Mouse (Mus musculus): Measurements from ENCODE around the gene Ccnl2. TPM values are rescaled to one million over a fixed set of nuclear protein-coding genes. Genes with fewer than 3 reads are reported as not detected.

Ccnl2 gene
- total RNA-seq, 1 experiment = 103 TPM

- Histone ChIP-seq H3K9ac (ENCODE audit: insufficient read depth, low read depth, low read length, poor library complexity, severe bottlenecking) (peak overlapping the region; percentile 37; the same call in 1 of the 2 replicates), H3K36me3 (ENCODE audit: control insufficient read depth, insufficient read depth, low read length, poor library complexity, severe bottlenecking) (peaks cover 32% of the 10 kb centered on the region), H3K4me3 (ENCODE audit: insufficient read depth in 1 of 2, low read depth in 1 of 2, low read length in 2 of 2, poor library complexity in 1 of 2, severe bottlenecking in 1 of 2) (no peak overlapping the region), H3K27ac (ENCODE audit: insufficient read depth, low read depth, low read length, poor library complexity, severe bottlenecking) (no peak overlapping the region), H3K9me3 (ENCODE audit: control insufficient read depth, insufficient read depth, low read depth, low read length) (no peaks in the 10 kb centered on the region), H3K4me1 (ENCODE audit: control insufficient read depth in 2 of 2, insufficient read depth in 2 of 2, low read length in 2 of 2, poor library complexity in 1 of 2) (peaks cover 0 to 2% of the 10 kb centered on the region in 2 experiments; a peak in 1 of 4 replicates)
- DNase-seq (ENCODE audit: low read depth, low spot score) = no peak
- TF ChIP-seq MAFK (IDR thresholded peaks at IDR 0.05; ENCODE audit: insufficient read depth, low read depth, low read length) (no peak), HCFC1 (IDR thresholded peaks at IDR 0.05; ENCODE audit: borderline replicate concordance, insufficient read depth, low read length) (no peak), ZNF384 (IDR thresholded peaks at IDR 0.05; ENCODE audit: low read depth, low read length) (no peak), CHD2 (IDR thresholded peaks at IDR 0.05; ENCODE audit: low read depth, low read length) (no peak), ZC3H11A (IDR thresholded peaks at IDR 0.05; ENCODE audit: borderline replicate concordance, low read depth, low read length) (no peak)
- in situ Hi-C loops (cut with MboI; ENCODE audit: low sequenced_read_pairs in 2 of 2, unreplicated experiment in 2 of 2) = no loop called here
Measured at GRCm38 (mm10) chr4:155871404-155871803, 59.1 kb downstream of the Ccnl2 start.

Other genes with a start within 250 kb of the Ccnl2 start
- 25.5 and 33.5 TPM in 2 replicates for gene Slc35e2, start 211.1 kb upstream of the Ccnl2 start, total RNA-seq (2012; rRNA removed)
- 45.7 and 50.1 TPM in 2 replicates for gene Cdk11b, start 187.6 kb upstream of the Ccnl2 start, total RNA-seq (2012; rRNA removed)
- gene Gm10563, start 167.1 kb upstream of the Ccnl2 start, total RNA-seq (2012; rRNA removed) = not detected in 2 replicates
- 12.1 and 19.0 TPM in 2 replicates for gene Mmp23, start 159.1 kb upstream of the Ccnl2 start, total RNA-seq (2012; rRNA removed)
- 55.3 and 100 TPM in 2 replicates for gene Mib2, start 143.3 kb upstream of the Ccnl2 start, total RNA-seq (2012; rRNA removed)
- 10.0 and 22.1 TPM in 2 replicates for gene Fndc10, start 118.1 kb upstream of the Ccnl2 start, total RNA-seq (2012; rRNA removed)
- gene Ssu72, start 107.7 kb upstream of the Ccnl2 start, total RNA-seq (2012; rRNA removed) = 125 and 129 TPM in 2 replicates
- 0.22 and 0.58 TPM in 2 replicates for gene Tmem240, start 77.7 kb upstream of the Ccnl2 start, total RNA-seq (2012; rRNA removed)
- 169 and 267 TPM in 2 replicates for gene Atad3a, start 51.4 kb upstream of the Ccnl2 start, total RNA-seq (2012; rRNA removed)
- gene Vwa1, start 37.8 kb upstream of the Ccnl2 start, total RNA-seq (2012; rRNA removed) = 4.6 and 10.6 TPM in 2 replicates
- gene Tmem88b, start 26.6 kb upstream of the Ccnl2 start, total RNA-seq (2012; rRNA removed) = 0.09 and 0.11 TPM in 2 replicates
- 0.49 and 0.74 TPM in 2 replicates for gene Ankrd65, start 22.1 kb upstream of the Ccnl2 start, total RNA-seq (2012; rRNA removed)
- gene Mrpl20, start 9.6 kb upstream of the Ccnl2 start, total RNA-seq (2012; rRNA removed) = 114 and 157 TPM in 2 replicates
- gene Aurkaip1, start 18.8 kb downstream of the Ccnl2 start, total RNA-seq (2012; rRNA removed) = 156 and 162 TPM in 2 replicates
- 14.2 and 14.4 TPM in 2 replicates for gene Mxra8, start 27.2 kb downstream of the Ccnl2 start, total RNA-seq (2012; rRNA removed)
- gene Dvl1, start 34.9 kb downstream of the Ccnl2 start, total RNA-seq (2012; rRNA removed) = 49.8 and 88.0 TPM in 2 replicates
- 0.40 and 0.58 TPM in 2 replicates for gene Tas1r3, start 50.9 kb downstream of the Ccnl2 start, total RNA-seq (2012; rRNA removed)
- gene Cptp, start 57.0 kb downstream of the Ccnl2 start, total RNA-seq (2012; rRNA removed) = 9.7 and 10.1 TPM in 2 replicates
- gene Ints11, start 57.1 kb downstream of the Ccnl2 start, total RNA-seq (2012; rRNA removed) = 106 and 119 TPM in 2 replicates
- gene Pusl1, start 79.3 kb downstream of the Ccnl2 start, total RNA-seq (2012; rRNA removed) = 62.2 and 104 TPM in 2 replicates
- gene Acap3, start 79.3 kb downstream of the Ccnl2 start, total RNA-seq (2012; rRNA removed) = 17.1 and 32.0 TPM in 2 replicates
- 57.9 and 74.1 TPM in 2 replicates for gene Ube2j2, start 131.3 kb downstream of the Ccnl2 start, total RNA-seq (2012; rRNA removed)
- gene C1qtnf12, start 149.8 kb downstream of the Ccnl2 start, total RNA-seq (2012; rRNA removed) = 6.4 and 10.3 TPM in 2 replicates
- 11.9 and 20.6 TPM in 2 replicates for gene B3galt6, start 180.2 kb downstream of the Ccnl2 start, total RNA-seq (2012; rRNA removed)
- gene Sdf4, start 180.4 kb downstream of the Ccnl2 start, total RNA-seq (2012; rRNA removed) = 176 and 257 TPM in 2 replicates
- 2.4 and 2.6 TPM in 2 replicates for gene Tnfrsf4, start 201.4 kb downstream of the Ccnl2 start, total RNA-seq (2012; rRNA removed)
- gene Tnfrsf18, start 213.7 kb downstream of the Ccnl2 start, total RNA-seq (2012; rRNA removed) = 0.62 and 1.1 TPM in 2 replicates
- gene Ttll10, start 246.9 kb downstream of the Ccnl2 start, total RNA-seq (2012; rRNA removed) = 0.22 and 0.37 TPM in 2 replicates